Mouse (Mus musculus): Measurements from ENCODE around the gene Gm45234.
A peak's percentile ranks its signal among the peaks of the same experiment; 100 is the strongest.

Gene Gm45234

DNA sequence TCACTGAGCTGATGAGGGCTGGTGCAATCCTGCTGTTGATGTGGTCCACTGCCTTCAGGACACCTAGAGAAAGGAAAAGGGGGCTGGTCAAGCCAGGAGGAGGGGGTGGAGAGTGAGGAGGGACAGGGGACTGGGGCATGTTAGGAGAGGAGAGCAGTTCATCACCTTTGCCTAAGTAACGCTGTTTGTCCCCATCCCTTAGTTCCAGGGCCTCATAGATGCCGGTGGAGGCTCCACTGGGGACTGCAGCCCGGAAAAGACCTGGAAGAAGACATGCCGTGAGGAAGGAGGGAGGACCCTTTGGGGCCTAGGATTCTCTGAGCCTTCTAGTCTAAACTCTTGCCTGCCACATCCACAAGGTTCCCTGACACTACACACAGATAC, 11.7 kb upstream of the Gm45234 start:
- no peak for DNase-seq (ENCODE audit: low read depth, low spot score)

DNA sequence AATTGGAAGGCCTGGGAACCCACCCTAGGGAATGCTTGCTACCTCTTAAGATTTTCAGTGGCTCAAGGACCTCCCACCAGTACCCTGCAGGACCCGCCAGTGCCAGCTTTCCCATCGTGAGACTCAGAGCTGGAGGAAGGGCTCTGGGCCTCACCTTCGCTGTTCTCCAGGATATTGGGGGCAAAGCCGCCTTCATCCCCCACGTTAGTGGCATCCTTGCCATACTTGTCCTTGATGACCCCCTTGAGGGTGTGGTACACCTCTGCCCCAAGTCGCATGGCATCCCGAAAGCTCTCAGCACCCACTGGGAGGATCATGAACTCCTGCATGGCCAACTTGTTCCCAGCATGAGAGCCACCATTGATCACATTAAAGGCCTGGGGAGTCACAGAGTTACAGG, 10.1 kb upstream of the Gm45234 start:
- DNase-seq (ENCODE audit: low read depth, low spot score): no peak

- no peak for DNase-seq (ENCODE audit: low read depth, low spot score)
Observed at GRCm38 (mm10) chr6:124759259-124759658, 3.4 kb upstream of the Gm45234 start.

DNA sequence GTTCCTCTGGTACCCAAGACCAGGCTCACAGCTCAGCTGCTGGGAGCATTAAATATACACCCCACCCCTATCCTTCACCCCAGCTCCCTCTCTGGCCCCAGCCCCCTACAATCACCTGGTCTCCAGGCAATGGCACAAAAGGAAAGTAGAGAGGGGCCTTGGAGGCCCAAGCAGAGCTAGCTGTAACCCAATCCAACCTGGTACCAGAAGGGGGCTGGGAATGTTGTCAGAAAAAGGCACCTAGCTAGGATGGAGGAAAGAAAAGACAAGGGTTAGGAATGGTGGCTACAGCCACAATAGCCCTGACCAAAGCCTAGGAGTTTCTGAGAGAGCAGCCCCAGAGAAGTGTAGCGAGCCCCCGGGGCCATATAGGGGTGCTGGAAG, 3.0 kb upstream of the Gm45234 start:
- no peak for DNase-seq (ENCODE audit: low read depth, low spot score)

GRCm38 (mm10) chr6:124757909-124758848, 2.4 kb upstream of the Gm45234 start:
- DNase-seq (ENCODE audit: low read depth, low spot score): no peak

- DNase-seq (ENCODE audit: low read depth, low spot score): no peak
Observed at GRCm38 (mm10) chr6:124757351-124757880, 1.6 kb upstream of the Gm45234 start.

- DNase-seq (ENCODE audit: low read depth, low spot score): no peak
Observed at GRCm38 (mm10) chr6:124756652-124757350, 980 bp upstream of the Gm45234 start.

DNA sequence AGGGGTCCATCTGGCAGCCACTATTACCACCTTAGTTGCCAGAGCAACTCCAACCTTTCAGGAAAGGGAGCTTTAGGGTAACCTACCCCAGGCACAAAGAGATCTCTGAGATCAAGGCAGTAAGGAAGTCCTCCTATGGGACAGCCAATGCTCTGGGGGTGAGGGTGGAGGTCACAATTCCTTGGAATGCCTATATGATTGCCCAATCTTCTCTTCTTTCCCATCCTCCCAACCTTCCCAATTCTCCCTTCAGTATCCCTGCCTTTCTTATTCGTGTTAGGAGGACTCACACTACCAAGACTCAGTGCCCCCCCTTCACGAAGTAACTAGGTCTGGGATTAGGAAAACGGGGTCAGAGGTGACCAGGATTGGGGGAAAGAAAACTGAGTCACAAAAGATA, 515 bp downstream of the Gm45234 start:
- DNase-seq (ENCODE audit: low read depth, low spot score): no peak

- no peak for DNase-seq (ENCODE audit: low read depth, low spot score)
Observed at GRCm38 (mm10) chr6:124753861-124754260, 2.0 kb downstream of the Gm45234 start.

DNA sequence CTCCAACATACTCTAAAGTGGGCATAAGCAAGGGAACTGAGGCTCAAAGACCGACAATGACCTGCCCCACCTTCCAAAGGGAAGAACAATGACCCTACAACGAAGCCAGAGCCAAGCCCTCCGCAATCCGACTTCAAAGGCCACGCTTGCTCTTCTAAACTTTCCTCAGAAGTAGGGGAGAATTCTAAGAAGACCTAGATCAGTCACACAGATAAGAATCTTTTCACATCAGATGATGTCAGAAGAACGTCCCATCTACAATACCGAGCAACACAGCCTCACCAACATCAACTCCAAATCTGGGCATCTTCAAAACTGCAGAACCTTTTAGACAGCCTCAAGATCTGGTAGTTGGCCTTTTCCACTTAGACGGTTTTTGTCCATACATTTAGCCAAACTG, 5.4 kb downstream of the Gm45234 start:
- DNase-seq (ENCODE audit: low read depth, low spot score): no peak

GRCm38 (mm10) chr6:124746654-124747632, 8.9 kb downstream of the Gm45234 start:
- no peak for DNase-seq (ENCODE audit: low read depth, low spot score)

- no peak for DNase-seq (ENCODE audit: low read depth, low spot score)
Observed at GRCm38 (mm10) chr6:124746296-124746605, 9.6 kb downstream of the Gm45234 start.

GRCm38 (mm10) chr6:124745490-124746295, 10.1 kb downstream of the Gm45234 start:
- peak; percentile 89 for DNase-seq (ENCODE audit: low read depth, low spot score)

- DNase-seq (ENCODE audit: low read depth, low spot score): no peak
Observed at GRCm38 (mm10) chr6:124744755-124745321, 11.0 kb downstream of the Gm45234 start.

GRCm38 (mm10) chr6:124743647-124744046, 12.2 kb downstream of the Gm45234 start:
- DNase-seq (ENCODE audit: low read depth, low spot score): no peak

DNA sequence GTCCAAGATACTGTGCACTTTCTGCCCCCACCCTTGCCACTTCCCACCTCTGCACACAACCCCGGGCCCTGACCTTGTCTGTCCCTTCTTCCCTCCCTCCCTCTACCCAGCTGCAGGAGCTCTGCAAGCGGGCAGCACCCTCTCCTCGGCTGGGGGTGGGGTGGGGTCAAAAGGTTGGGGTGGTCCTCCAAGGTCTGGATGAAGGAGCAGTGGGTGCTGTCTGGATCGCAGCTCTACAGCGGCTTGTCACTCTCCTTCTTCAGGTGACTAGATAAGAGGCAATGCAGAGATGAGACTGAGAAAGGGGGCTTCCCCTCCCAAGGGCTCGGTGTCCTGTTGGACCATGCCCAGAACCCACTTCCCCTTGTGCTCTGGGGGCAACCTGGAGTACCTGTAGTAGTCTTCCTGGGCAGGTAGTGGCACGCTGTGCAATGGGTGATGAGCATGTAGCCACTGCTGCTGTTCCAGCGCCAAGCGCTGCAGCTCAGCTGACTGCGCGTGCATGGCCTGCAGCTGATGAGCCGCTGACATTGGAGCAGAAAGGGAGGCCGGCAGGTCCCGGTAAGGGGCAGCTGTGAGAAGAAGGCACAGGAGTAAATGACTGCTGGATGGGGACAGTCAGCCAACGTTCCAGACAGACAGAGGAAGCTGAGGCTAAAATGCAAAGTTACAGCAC, 12.8 kb downstream of the Gm45234 start:
- no peak for DNase-seq (ENCODE audit: low read depth, low spot score)

GRCm38 (mm10) chr6:124741842-124742241, 14.0 kb downstream of the Gm45234 start:
- DNase-seq (ENCODE audit: low read depth, low spot score): no peak

DNA sequence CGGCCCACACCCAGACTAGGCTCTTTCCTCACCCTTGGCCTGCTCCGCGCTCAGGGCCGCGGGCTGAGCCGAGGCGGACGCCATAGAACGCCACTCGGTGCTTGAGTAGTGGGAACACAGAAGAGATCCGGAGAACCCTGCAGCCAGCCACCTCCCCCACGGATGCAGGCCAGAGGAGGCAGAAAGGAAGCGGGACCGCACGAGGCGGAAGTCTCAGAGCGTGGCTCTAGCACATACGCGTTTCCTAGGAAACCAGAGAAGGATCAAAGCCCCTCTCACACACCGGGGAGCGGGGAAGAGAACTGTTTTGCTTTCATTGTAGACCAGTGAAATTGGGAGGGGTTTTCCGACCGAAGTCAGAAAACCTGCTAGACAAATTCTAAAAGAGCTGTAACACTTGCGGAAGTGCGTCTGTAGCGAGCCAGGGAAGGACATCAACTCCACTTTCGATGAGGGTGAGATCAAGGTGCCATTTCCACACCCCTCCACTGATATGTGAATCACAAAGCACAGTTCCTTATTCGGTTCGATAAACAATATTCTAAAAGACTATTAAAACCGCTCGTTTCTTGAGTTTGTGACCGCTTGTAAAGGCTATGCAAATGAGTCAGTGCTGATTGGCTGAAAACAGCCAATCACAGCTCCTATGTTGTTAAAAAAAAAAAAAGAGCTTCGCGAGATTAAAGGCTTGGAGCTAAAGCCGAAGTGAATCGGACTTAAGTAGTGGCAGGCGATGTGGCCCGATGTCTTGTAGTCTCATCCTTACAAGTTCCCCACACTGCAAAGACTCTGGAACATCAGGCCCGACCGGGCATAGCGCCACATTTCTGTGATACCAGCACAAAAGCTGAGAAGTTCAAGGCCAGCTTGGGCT, 14.7 kb downstream of the Gm45234 start, which contains the start of gene Grcc10:
Gene Grcc10, minus strand, starts transcription at position 487 of the 874 bp plus-strand sequence.
- DNase-seq (ENCODE audit: low read depth, low spot score): peak; percentile 91
